16 mouse cellular contexts compared by ENCODE assay signal in the genomic region with DNA sequence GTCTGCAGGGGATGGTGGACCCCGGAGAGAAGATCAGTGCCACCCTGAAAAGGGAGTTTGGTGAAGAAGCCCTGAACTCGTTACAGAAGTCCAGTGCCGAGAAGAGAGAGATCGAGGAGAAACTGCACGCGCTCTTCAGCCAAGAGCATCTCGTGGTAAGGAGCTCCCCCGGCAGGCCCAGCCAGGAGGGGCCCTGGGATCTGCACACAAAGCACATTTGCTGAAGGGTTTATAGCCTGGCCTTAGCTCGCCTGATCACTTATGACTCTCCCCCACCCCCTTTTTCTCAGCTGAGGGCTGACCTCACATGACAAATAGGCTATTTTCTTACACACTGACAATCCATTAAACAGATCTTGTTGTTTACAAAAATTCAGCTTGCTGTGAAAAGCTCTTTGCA. TPM values are rescaled to one million over a fixed set of nuclear protein-coding genes. Genes with fewer than 3 reads are reported as not detected.
A peak's percentile ranks its signal among the peaks of the same experiment; 100 is the strongest.
DNase-seq lines count a peak whose midpoint lies in the region; ATAC-seq and TF ChIP-seq lines count a peak whose summit lies in the region.
"Had no signal": no experiment of that assay in that cellular context is flagged by ENCODE, and none has a peak within 500 bp of the region (broad histone marks: within the 10 kb centered on the region; RNA-seq: fewer than 3 reads in every experiment).

No protein-coding gene starts in this region.

- no peak overlapping the region for H3K4me3 ChIP-seq in kidney, embryonic 16.5 days (ENCODE audit: low read length)
- no peak overlapping the region for H3K4me3 ChIP-seq in lung, embryonic 14.5 days (ENCODE audit: low read depth, low read length)
- no peak overlapping the region for H3K4me3 ChIP-seq in midbrain, embryonic 15.5 days

- H3K4me2 ChIP-seq in kidney, embryonic 16.5 days (replicated peaks; ENCODE audit: low read depth, low read length) = no peak overlapping the region
- H3K4me2 ChIP-seq in lung, embryonic 14.5 days = no peak overlapping the region
- no peak overlapping the region for H3K4me2 ChIP-seq in midbrain, embryonic 15.5 days
- H3K4me2 ChIP-seq: midbrain, embryonic 11.5 days had no signal

- WGBS in kidney, embryonic 16.5 days = 45% methylated on average over 9 of the region's 9 CpGs
- WGBS in lung, embryonic 14.5 days = 68% methylated on average over 9 of the region's 9 CpGs
- WGBS in midbrain, embryonic 15.5 days = 76% methylated on average over 9 of the region's 9 CpGs

- 0 out of 2 replicates have a peak, but pooled peaks have one; percentile 63 for ATAC-seq in kidney, embryonic 16.5 days (ENCODE audit: low FRiP score, low TSS enrichment)
- ATAC-seq in lung, embryonic 14.5 days (ENCODE audit: insufficient read depth) = no peak
- no peak for ATAC-seq in midbrain, embryonic 15.5 days (replicated peaks)

- H3K27ac ChIP-seq in kidney, embryonic 16.5 days (ENCODE audit: low read length) = no peak overlapping the region
- no peak overlapping the region for H3K27ac ChIP-seq in lung, embryonic 14.5 days (ENCODE audit: low read depth)
- no peak overlapping the region for H3K27ac ChIP-seq in midbrain, embryonic 15.5 days

- H3K4me1 ChIP-seq in kidney, embryonic 16.5 days (ENCODE audit: insufficient read depth, low read length) = no peaks in the 10 kb centered on the region
- H3K4me1 ChIP-seq in lung, embryonic 14.5 days (ENCODE audit: insufficient read depth) = no peaks in the 10 kb centered on the region
- no peaks in the 10 kb centered on the region for H3K4me1 ChIP-seq in midbrain, embryonic 15.5 days

- no peaks in the 10 kb centered on the region for H3K27me3 ChIP-seq in kidney, embryonic 16.5 days (ENCODE audit: insufficient read depth, low read length)
- no peaks in the 10 kb centered on the region for H3K27me3 ChIP-seq in lung, embryonic 14.5 days (ENCODE audit: insufficient read depth, low read length)
- H3K27me3 ChIP-seq in midbrain, embryonic 15.5 days (replicated peaks) = no peaks in the 10 kb centered on the region

- no peak overlapping the region for H3K9ac ChIP-seq in kidney, embryonic 16.5 days (replicated peaks; ENCODE audit: low read length)
- H3K9ac ChIP-seq in lung, embryonic 14.5 days = no peak overlapping the region; the same call in 1 of the 2 replicates
- no peak overlapping the region for H3K9ac ChIP-seq in midbrain, embryonic 15.5 days
- H3K9ac ChIP-seq: liver, embryonic 14.5 days had no signal

- no peaks in the 10 kb centered on the region for H3K9me3 ChIP-seq in kidney, embryonic 16.5 days (ENCODE audit: low read length)
- H3K9me3 ChIP-seq in lung, embryonic 14.5 days (ENCODE audit: low read depth, low read length) = no peaks in the 10 kb centered on the region
- H3K9me3 ChIP-seq in midbrain, embryonic 15.5 days = no peaks in the 10 kb centered on the region

- TF ChIP-seq CTCF in lung, embryonic 14.5 days (IDR thresholded peaks at IDR 0.05; ENCODE audit: low read depth) = no peak

- H3K36me3 ChIP-seq in kidney, embryonic 16.5 days (ENCODE audit: insufficient read depth, low read length) = peaks cover 40% of the 10 kb centered on the region
- peaks cover 61% of the 10 kb centered on the region for H3K36me3 ChIP-seq in lung, embryonic 14.5 days (ENCODE audit: insufficient read depth)
- H3K36me3 ChIP-seq in midbrain, embryonic 15.5 days (replicated peaks) = peaks cover 10% of the 10 kb centered on the region

- DNase-seq in kidney, adult 8-10 months = no peak
- peak; percentile 11 for DNase-seq in lung, embryonic 14.5 days
- DNase-seq in lung, postnatal 14 days = no peak
- peak; percentile 18 to 39 for DNase-seq in kidney, postnatal 4 days
- no peak for DNase-seq in right cerebral cortex, postnatal 25 days
- DNase-seq: cerebellum, postnatal 25 days; gastrocnemius, postnatal 10 days; heart, postnatal 10 days; lung, postnatal 36 days; thymus, postnatal 36 days had no signal

RNA-seq across cellular contexts. Expression of a gene that starts 13.5 kb away (rescaled TPM):
- polyA plus RNA-seq in kidney, embryonic 16.5 days (2015; fragmentation: Nextera tagmentation; extraction: Ambion mirVana) = 62.2 and 62.3 TPM in 2 replicates
- polyA plus RNA-seq in lung, embryonic 14.5 days (2014; fragmentation: Nextera tagmentation; extraction: Ambion mirVana) = 62.0 and 66.6 TPM in 2 replicates
- polyA plus RNA-seq in midbrain, embryonic 15.5 days (2015; fragmentation: Nextera tagmentation; extraction: Ambion mirVana) = 59.2 and 60.5 TPM in 2 replicates

RNA-seq across cellular contexts. Expression of a gene that starts 17.8 kb away (rescaled TPM):
- not detected in 2 replicates for polyA plus RNA-seq in kidney, embryonic 16.5 days (2015; fragmentation: Nextera tagmentation; extraction: Ambion mirVana)
- polyA plus RNA-seq in lung, embryonic 14.5 days (2014; fragmentation: Nextera tagmentation; extraction: Ambion mirVana) = not detected in 2 replicates
- polyA plus RNA-seq in midbrain, embryonic 15.5 days (2015; fragmentation: Nextera tagmentation; extraction: Ambion mirVana) = 0.63 TPM in 1 of 2 replicates, not detected in the other
- polyA plus RNA-seq: embryonic facial prominence, embryonic 11.5 days; liver, embryonic 14.5 days; stomach, embryonic 14.5 days had no signal

RNA-seq across cellular contexts. Expression of a gene that starts 37.9 kb away (rescaled TPM):
- 6.2 and 7.9 TPM in 2 replicates for polyA plus RNA-seq in kidney, embryonic 16.5 days (2015; fragmentation: Nextera tagmentation; extraction: Ambion mirVana)
- polyA plus RNA-seq in lung, embryonic 14.5 days (2014; fragmentation: Nextera tagmentation; extraction: Ambion mirVana) = 4.2 and 4.4 TPM in 2 replicates
- 2.2 and 2.6 TPM in 2 replicates for polyA plus RNA-seq in midbrain, embryonic 15.5 days (2015; fragmentation: Nextera tagmentation; extraction: Ambion mirVana)

RNA-seq across cellular contexts. Expression of a gene that starts 53.9 kb away (rescaled TPM):
- 56.7 and 79.2 TPM in 2 replicates for polyA plus RNA-seq in kidney, embryonic 16.5 days (2015; fragmentation: Nextera tagmentation; extraction: Ambion mirVana)
- 296 and 307 TPM in 2 replicates for polyA plus RNA-seq in lung, embryonic 14.5 days (2014; fragmentation: Nextera tagmentation; extraction: Ambion mirVana)
- 167 and 185 TPM in 2 replicates for polyA plus RNA-seq in midbrain, embryonic 15.5 days (2015; fragmentation: Nextera tagmentation; extraction: Ambion mirVana)

Comparison
In these comparisons a context has a peak if more than half of its experiments do, and no peak if none do; other contexts are left out.
1. DNase-seq: peak in lung, embryonic 14.5 days (single experiment) and kidney, postnatal 4 days (2 of 2); none in kidney, adult 8-10 months (0 of 2), lung, postnatal 14 days (single experiment) and right cerebral cortex, postnatal 25 days (single experiment).